Mouse (Mus musculus) testis, adult 2 months (tissue): ENCODE measurements at regions not wholly inside any gene's neighbourhood (a gene's known extent, or its start where the extent isn't known, plus 50 kb on each side); places are given as distances from the start of the nearest gene placed in this dataset.

ENCODE experiments used
- CTCF ChIP-seq: fragments of 200-500 bp; IDR thresholded peaks from 2 replicates; pipeline ENCODE4 v1.5.1; 2012; ENCODE audit warnings: low read depth, mild to moderate bottlenecking, inconsistent platforms, low read length, moderate library complexity; ENCODE audit not compliant: control insufficient read depth, insufficient read depth, insufficient replicate concordance
- POLR2A ChIP-seq: fragments of 200-500 bp; IDR thresholded peaks from 2 replicates; pipeline ENCODE4 v1.6.1; 2012; ENCODE audit warnings: low read depth, mild to moderate bottlenecking, inconsistent platforms, low read length, moderate library complexity; ENCODE audit not compliant: control insufficient read depth

- TF ChIP-seq CTCF (no peak), POLR2A (no peak)
Observed at GRCm38 (mm10) chr3:133694057-133694456, 149.1 kb upstream of the Tet2 start.
